Mouse (Mus musculus): ENCODE data around the gene Pex14. TPM values are rescaled to one million over a fixed set of nuclear protein-coding genes. Genes with fewer than 3 reads are reported as not detected.
A peak's percentile ranks its signal among the peaks of the same experiment; 100 is the strongest.
"Not testable (repeated sequence)": the region's sequence is repeated elsewhere in the genome, so short reads cannot be mapped to it uniquely, and the experiment has no call there.

The Pex14 gene
- polyA plus RNA-seq, 1 experiment: 49.4 TPM

DNA sequence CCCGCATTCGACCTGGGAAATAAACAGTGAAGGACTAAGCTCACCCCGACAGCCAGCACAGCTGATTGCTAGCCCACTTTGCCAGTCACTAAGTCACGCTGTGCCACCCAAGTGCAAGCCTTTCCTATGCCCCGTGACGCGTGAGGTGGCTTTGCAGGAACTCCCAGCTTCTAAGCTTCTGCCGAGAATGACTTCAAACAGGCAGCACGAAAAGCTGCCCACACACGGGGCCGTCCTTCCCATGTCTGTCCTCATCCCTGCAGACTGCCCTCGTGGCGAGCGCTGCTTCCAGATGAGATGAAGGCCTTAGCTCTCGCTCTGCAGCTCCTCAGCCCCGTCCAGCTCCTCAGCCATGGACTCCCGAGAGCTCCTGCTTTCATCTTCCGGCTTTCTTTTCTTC lies 28.8 kb upstream of the Pex14 start:
- H3K4me1 ChIP-seq (ENCODE audit: control insufficient read depth, insufficient read depth, insufficient read length, low read length): no peaks in the 10 kb centered on the region
- WGBS: 82% methylated on average over 18 of the region's 18 CpGs
- H3K4me3 ChIP-seq (ENCODE audit: low read depth, low read length): no peak overlapping the region
- H3K27me3 ChIP-seq (ENCODE audit: control insufficient read depth, insufficient read depth, low read length): no peaks in the 10 kb centered on the region
- H3K27ac ChIP-seq (ENCODE audit: insufficient read depth, low read depth, low read length): no peak overlapping the region
- no peaks in the 10 kb centered on the region for H3K36me3 ChIP-seq (ENCODE audit: control insufficient read depth, insufficient read depth, low read length)
- TF ChIP-seq POLR2A (IDR thresholded peaks at IDR 0.05; ENCODE audit: low read depth, low read length) (no peak), CTCF (IDR thresholded peaks at IDR 0.05; ENCODE audit: extremely low read depth, insufficient read length, insufficient replicate concordance, low read depth, low read length) (no peak)

- TF ChIP-seq CTCF (IDR thresholded peaks at IDR 0.05; ENCODE audit: extremely low read depth, insufficient read length, insufficient replicate concordance, low read depth, low read length): no peak
- TF ChIP-seq POLR2A (IDR thresholded peaks at IDR 0.05; ENCODE audit: low read depth, low read length): no peak
- Histone ChIP-seq H3K4me3 (ENCODE audit: low read depth, low read length) (no peak within 1 kb of the TSS), H3K36me3 (ENCODE audit: control insufficient read depth, insufficient read depth, low read length) (peaks cover 2% of the 10 kb centered on the region; the same call in 1 of the 2 replicates), H3K27ac (ENCODE audit: insufficient read depth, low read depth, low read length) (no peak within 1 kb of the TSS), H3K27me3 (ENCODE audit: control insufficient read depth, insufficient read depth, low read length) (no peaks in the 10 kb centered on the region), H3K4me1 (ENCODE audit: control insufficient read depth, insufficient read depth, insufficient read length, low read length) (peaks cover 2% of the 10 kb centered on the region)
- 93% methylated on average over 11 of the region's 11 CpGs for WGBS
These were observed 27.0 kb upstream of the Pex14 start, which contains the start of gene Cort for GRCm38 (mm10) chr4:149126663-149127062. Gene Cort, minus strand, starts transcription at chr4:149126763.

DNA sequence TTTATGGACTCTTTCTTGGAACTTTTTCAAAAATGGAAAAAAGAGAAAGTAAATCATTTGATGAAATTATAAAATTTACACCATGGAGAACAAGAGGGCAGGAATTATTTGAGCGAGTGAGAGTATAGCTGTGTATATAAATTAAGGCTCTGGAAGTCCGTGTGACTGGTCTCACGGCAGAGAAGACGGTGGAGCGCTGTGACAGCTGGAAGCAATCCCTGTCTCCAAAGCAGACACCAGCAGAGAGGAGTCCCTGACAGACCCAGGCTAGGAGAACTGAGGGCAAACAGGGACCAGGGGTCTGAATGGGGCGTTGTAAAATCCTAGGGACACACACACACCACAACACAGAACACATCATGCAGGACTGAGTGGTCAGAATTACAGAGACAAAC lies 26.4 kb upstream of the Pex14 start:
- 85% methylated on average over 6 of the region's 6 CpGs for WGBS
- no peaks in the 10 kb centered on the region for H3K27me3 ChIP-seq (ENCODE audit: control insufficient read depth, insufficient read depth, low read length)
- TF ChIP-seq POLR2A (IDR thresholded peaks at IDR 0.05; ENCODE audit: low read depth, low read length) (no peak), CTCF (IDR thresholded peaks at IDR 0.05; ENCODE audit: extremely low read depth, insufficient read length, insufficient replicate concordance, low read depth, low read length) (no peak)
- H3K36me3 ChIP-seq (ENCODE audit: control insufficient read depth, insufficient read depth, low read length): peaks cover 2% of the 10 kb centered on the region; the same call in 1 of the 2 replicates
- H3K4me3 ChIP-seq (ENCODE audit: low read depth, low read length): no peak overlapping the region
- no peak overlapping the region for H3K27ac ChIP-seq (ENCODE audit: insufficient read depth, low read depth, low read length)
- peaks cover 2% of the 10 kb centered on the region for H3K4me1 ChIP-seq (ENCODE audit: control insufficient read depth, insufficient read depth, insufficient read length, low read length)

DNA sequence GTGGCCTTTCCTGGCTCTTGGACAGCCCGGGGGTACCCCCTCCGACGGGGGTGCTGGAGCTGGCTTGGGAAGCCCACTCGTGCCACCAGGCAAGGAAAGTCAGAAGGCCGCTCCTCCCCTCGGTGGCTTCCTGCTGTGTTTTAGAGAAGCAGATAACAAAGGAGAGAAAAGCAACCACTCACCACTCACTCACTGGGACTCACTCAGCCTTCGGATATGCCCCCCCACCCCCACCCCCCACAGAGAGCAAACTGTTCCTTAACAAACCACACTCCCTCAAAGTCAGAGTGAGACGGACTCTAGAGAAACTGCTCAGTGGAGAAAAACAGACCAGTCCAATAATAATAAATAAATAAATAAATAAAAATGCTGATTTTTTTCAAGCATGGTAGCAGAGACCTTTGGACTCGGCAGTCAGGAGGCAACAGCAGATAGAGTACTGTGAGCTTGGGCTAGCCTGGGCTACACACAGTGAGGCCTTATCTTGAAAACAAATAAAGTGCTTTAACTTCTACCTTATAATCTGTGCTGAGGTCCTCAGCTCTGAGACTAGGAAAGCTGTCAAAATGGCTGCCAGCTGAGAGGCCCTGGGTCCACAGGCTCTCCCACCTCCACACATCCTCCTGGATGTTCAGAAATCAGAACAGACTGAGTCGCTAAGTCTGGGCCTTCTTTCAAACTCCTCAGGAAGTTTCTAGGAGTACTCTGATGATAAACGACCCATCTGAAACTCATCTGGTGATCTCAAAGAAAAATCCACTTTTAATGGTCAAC lies 25.9 kb upstream of the Pex14 start:
- H3K4me1 ChIP-seq (ENCODE audit: control insufficient read depth, insufficient read depth, insufficient read length, low read length): peaks cover 2% of the 10 kb centered on the region
- H3K27me3 ChIP-seq (ENCODE audit: control insufficient read depth, insufficient read depth, low read length): no peaks in the 10 kb centered on the region
- no peak overlapping the region for H3K4me3 ChIP-seq (ENCODE audit: low read depth, low read length)
- TF ChIP-seq POLR2A (IDR thresholded peaks at IDR 0.05; ENCODE audit: low read depth, low read length) (no peak), CTCF (IDR thresholded peaks at IDR 0.05; ENCODE audit: extremely low read depth, insufficient read length, insufficient replicate concordance, low read depth, low read length) (no peak)
- H3K36me3 ChIP-seq (ENCODE audit: control insufficient read depth, insufficient read depth, low read length): peaks cover 4% of the 10 kb centered on the region; the same call in 1 of the 2 replicates
- no peak overlapping the region for H3K27ac ChIP-seq (ENCODE audit: insufficient read depth, low read depth, low read length)
- WGBS: 79% methylated on average over 11 of the region's 11 CpGs

DNA sequence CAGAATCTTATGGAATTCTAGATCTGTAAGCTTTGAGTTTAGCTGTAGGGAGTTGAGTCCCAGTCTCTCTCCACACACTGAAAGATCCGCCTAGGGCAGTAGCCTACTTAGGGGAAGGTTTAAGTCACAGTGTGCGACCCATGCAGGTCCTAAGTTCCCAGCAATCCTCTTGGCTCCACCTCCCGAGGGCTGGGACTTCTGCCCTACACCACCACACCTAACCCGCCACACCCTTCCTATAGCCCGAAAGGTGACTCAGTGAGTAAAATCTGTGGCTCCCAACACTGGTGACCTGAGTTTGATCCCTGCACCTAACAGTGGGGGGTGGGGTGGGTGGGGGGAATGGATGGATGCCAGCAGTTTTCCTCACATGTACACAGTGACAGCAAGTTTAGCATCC lies 23.8 kb upstream of the Pex14 start:
- H3K27ac ChIP-seq (ENCODE audit: insufficient read depth, low read depth, low read length): no peak overlapping the region
- no peak overlapping the region for H3K4me3 ChIP-seq (ENCODE audit: low read depth, low read length)
- H3K4me1 ChIP-seq (ENCODE audit: control insufficient read depth, insufficient read depth, insufficient read length, low read length): peaks cover 2% of the 10 kb centered on the region
- no peak for TF ChIP-seq POLR2A (IDR thresholded peaks at IDR 0.05; ENCODE audit: low read depth, low read length)
- no peaks in the 10 kb centered on the region for H3K27me3 ChIP-seq (ENCODE audit: control insufficient read depth, insufficient read depth, low read length)
- 36% methylated on average over 5 of the region's 5 CpGs for WGBS
- H3K36me3 ChIP-seq (ENCODE audit: control insufficient read depth, insufficient read depth, low read length): peaks cover 13% of the 10 kb centered on the region

DNA sequence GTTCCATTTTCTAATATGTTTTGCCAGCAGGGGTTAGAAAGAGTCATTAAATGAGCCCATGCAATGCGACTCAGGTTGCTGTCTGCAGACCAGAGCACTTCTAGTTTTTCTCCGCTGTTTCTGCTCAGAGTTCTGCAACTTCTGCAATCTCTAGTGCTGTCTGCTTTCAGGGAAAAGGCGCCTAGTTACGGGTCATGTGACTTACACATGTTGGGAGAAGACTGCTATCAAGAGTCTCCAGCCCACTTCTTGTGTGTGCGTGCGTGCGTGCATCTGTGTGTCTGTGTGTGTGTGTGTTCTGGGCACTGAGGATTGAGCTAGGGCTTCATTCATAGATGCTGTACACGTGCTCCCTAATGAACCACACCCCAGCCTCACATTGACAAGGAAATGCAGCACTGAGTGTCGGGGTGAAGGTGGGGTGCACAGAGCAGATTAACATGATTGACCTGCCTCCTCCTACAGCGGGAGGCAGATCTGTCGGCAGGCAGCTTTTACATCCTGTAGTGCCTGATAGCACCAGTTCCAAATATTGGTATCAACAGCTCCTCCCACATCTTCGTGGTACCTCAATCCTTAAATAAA lies 20.4 kb upstream of the Pex14 start:
- not testable (repeated sequence) for H3K4me3 ChIP-seq (ENCODE audit: low read depth, low read length); H3K4me1 ChIP-seq (ENCODE audit: control insufficient read depth, insufficient read depth, insufficient read length, low read length); H3K27me3 ChIP-seq (ENCODE audit: control insufficient read depth, insufficient read depth, low read length); H3K27ac ChIP-seq (ENCODE audit: insufficient read depth, low read depth, low read length)
- 74% methylated on average over 12 of the region's 12 CpGs for WGBS
- H3K36me3 ChIP-seq (ENCODE audit: control insufficient read depth, insufficient read depth, low read length): peaks cover 25% of the 10 kb centered on the region

DNA sequence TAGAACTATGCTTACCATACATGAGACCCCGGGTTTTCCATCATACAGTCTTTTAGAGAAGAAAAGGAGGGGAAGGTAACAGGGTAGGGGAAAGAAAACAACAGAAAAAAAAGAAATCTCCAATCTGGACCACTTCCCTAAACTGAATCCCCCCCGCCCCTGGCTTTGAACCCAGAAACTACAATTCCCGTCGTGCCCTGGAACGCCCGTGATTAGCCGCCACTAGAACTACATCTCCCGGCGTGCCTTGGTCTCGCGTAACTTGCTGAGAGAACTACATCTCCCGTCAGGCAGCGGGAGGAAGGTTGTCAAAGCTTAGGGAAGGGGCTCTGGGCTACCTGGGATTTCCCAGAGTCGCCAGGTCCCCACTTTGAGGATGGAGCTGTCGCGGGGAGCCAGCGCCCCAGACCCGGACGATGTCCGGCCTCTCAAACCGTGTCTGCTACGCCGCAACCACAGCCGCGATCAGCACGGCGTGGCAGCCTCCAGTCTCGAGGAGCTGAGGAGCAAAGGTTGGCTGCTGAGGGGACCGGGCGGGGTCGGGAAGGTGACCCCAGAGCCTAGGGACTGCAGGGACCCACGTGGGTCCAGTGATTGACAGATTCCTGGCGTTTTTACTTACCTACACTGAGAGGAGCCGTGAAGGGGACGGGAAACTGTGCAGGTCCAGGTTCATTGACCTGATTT lies 4.3 kb upstream of the Pex14 start, which contains the start of gene Dffa:
Gene Dffa, plus strand, starts transcription at position 272 of the 687 bp plus-strand sequence.
- Histone ChIP-seq H3K4me1 (ENCODE audit: control insufficient read depth, insufficient read depth, insufficient read length, low read length) (peaks cover 2% of the 10 kb centered on the region; the same call in 1 of the 2 replicates), H3K27me3 (ENCODE audit: control insufficient read depth, insufficient read depth, low read length) (no peaks in the 10 kb centered on the region), H3K4me3 (ENCODE audit: low read depth, low read length) (peak within 1 kb of the TSS; percentile 85), H3K36me3 (ENCODE audit: control insufficient read depth, insufficient read depth, low read length) (peaks cover 17% of the 10 kb centered on the region), H3K27ac (ENCODE audit: insufficient read depth, low read depth, low read length) (no peak within 1 kb of the TSS)
- WGBS: 1% methylated on average over 35 of the region's 35 CpGs
- no peak for TF ChIP-seq POLR2A (IDR thresholded peaks at IDR 0.05; ENCODE audit: low read depth, low read length)
- no peak for TF ChIP-seq CTCF (IDR thresholded peaks at IDR 0.05; ENCODE audit: extremely low read depth, insufficient read length, insufficient replicate concordance, low read depth, low read length)
